Mouse (Mus musculus) forebrain, embryonic 14.5 days (tissue): ENCODE measurements at regions not wholly inside any gene's neighbourhood (a gene's known extent, or its start where the extent isn't known, plus 50 kb on each side); places are given as distances from the start of the nearest gene placed in this dataset.
"Not testable (repeated sequence)": the region's sequence is repeated elsewhere in the genome, so short reads cannot be mapped to it uniquely, and the experiment has no call there.

ENCODE experiments used
- ATAC-seq: fragments of 200-750 bp; cut with Nextera tagmentation; 2 replicates; pipeline ENCODE4 v1.8.0; 2017; ENCODE audit warnings: mild to moderate bottlenecking, moderate library complexity
- DNase-seq: peaks from one replicate; pipeline ENCODE4 v3.0.0-alpha.2; 2015; ENCODE audit warnings: low spot score
- H3K27ac ChIP-seq: fragments of 300-500 bp; sonication (generic); 2 replicates; pipeline ENCODE4 v1.5.1; 2014; ENCODE audit warnings: low read depth, mild to moderate bottlenecking, control low read depth, low read length, moderate library complexity
- H3K27me3 ChIP-seq: fragments of 300-500 bp; sonication (generic); replicated peaks from 2 replicates; pipeline ENCODE4 v1.6.1; 2014; ENCODE audit warnings: low read length, control low read depth, mixed read lengths; ENCODE audit not compliant: control insufficient read depth, insufficient read depth
- H3K36me3 ChIP-seq: fragments of 300-500 bp; sonication (generic); 2 replicates; pipeline ENCODE4 v1.6.1; 2014; ENCODE audit warnings: low read length, control low read depth; ENCODE audit not compliant: control insufficient read depth, insufficient read depth
- H3K4me1 ChIP-seq: fragments of 300-500 bp; sonication (generic); 2 replicates; pipeline ENCODE4 v1.6.1; 2014; ENCODE audit warnings: antibody characterized with exemption, low read length, control low read depth; ENCODE audit not compliant: control insufficient read depth, insufficient read depth
- H3K4me2 ChIP-seq: fragments of 300-500 bp; sonication (generic); 2 replicates; pipeline ENCODE4 v1.6.1; 2014; ENCODE audit warnings: mild to moderate bottlenecking, control low read depth, low read length
- H3K4me3 ChIP-seq: fragments of 300-500 bp; sonication (generic); 2 replicates; pipeline ENCODE4 v1.5.1; 2014; ENCODE audit warnings: low read depth, low read length, control low read depth
- H3K9ac ChIP-seq: fragments of 300-500 bp; sonication (generic); 2 replicates; pipeline ENCODE4 v1.6.1; 2014; ENCODE audit warnings: mild to moderate bottlenecking, low read length, control low read depth, moderate library complexity
- H3K9me3 ChIP-seq: fragments of 300-500 bp; sonication (generic); replicated peaks from 2 replicates; pipeline ENCODE4 v1.6.1; 2016; ENCODE audit warnings: low read length, control low read depth, mixed read lengths; ENCODE audit not compliant: control insufficient read depth
- WGBS: fragments of 180-500 bp; shearing (Covaris S2); extraction: QIAGEN DNeasy Blood & Tissue Kit; methylation state at CpG from one replicate; pipeline ENCODE4 v1.1.7; 2014; 5-methylcytosine and 5-hydroxymethylcytosine counted together

- peak; percentile 0 for DNase-seq
- Histone ChIP-seq H3K27ac (no peak overlapping the region), H3K4me3 (no peak overlapping the region), H3K36me3 (no peaks in the 10 kb centered on the region), H3K9me3 (no peaks in the 10 kb centered on the region), H3K4me2 (no peak overlapping the region), H3K4me1 (no peaks in the 10 kb centered on the region), H3K27me3 (no peaks in the 10 kb centered on the region), H3K9ac (no peak overlapping the region)
- ATAC-seq = no peak
Observed at GRCm38 (mm10) chr5:18579518-18579917, 219.4 kb upstream of the Gnai1 start.

GRCm38 (mm10) chr5:18565176-18565920 lies 205.2 kb upstream of the Gnai1 start:
- H3K36me3 ChIP-seq, H3K9ac ChIP-seq, H3K27me3 ChIP-seq, H3K27ac ChIP-seq, H3K9me3 ChIP-seq, H3K4me3 ChIP-seq, H3K4me1 ChIP-seq, H3K4me2 ChIP-seq, ATAC-seq, DNase-seq: not testable (repeated sequence)
- WGBS = 62% methylated on average over 4 of the region's 4 CpGs

GRCm38 (mm10) chr5:18564246-18564645 lies 204.1 kb upstream of the Gnai1 start:
- no peaks in the 10 kb centered on the region for H3K4me1 ChIP-seq
- H3K9me3 ChIP-seq = no peaks in the 10 kb centered on the region
- DNase-seq (no peak), ATAC-seq (no peak)
- no peak overlapping the region for H3K27ac ChIP-seq
- H3K36me3 ChIP-seq = no peaks in the 10 kb centered on the region
- no peaks in the 10 kb centered on the region for H3K27me3 ChIP-seq
- H3K4me3 ChIP-seq = no peak overlapping the region
- H3K9ac ChIP-seq = no peak overlapping the region
- H3K4me2 ChIP-seq = no peak overlapping the region

GRCm38 (mm10) chr5:18563073-18563472 lies 202.9 kb upstream of the Gnai1 start:
- Histone ChIP-seq H3K4me3 (no peak overlapping the region), H3K27ac (no peak overlapping the region), H3K27me3 (no peaks in the 10 kb centered on the region), H3K4me2 (no peak overlapping the region), H3K9ac (no peak overlapping the region), H3K36me3 (no peaks in the 10 kb centered on the region), H3K4me1 (no peaks in the 10 kb centered on the region), H3K9me3 (no peaks in the 10 kb centered on the region)
- ATAC-seq = no peak
- 95% methylated on average over 8 of the region's 8 CpGs for WGBS
- DNase-seq = no peak

GRCm38 (mm10) chr5:18561911-18562310 lies 201.8 kb upstream of the Gnai1 start:
- Histone ChIP-seq H3K27ac (no peak overlapping the region), H3K36me3 (no peaks in the 10 kb centered on the region), H3K4me1 (no peaks in the 10 kb centered on the region), H3K4me3 (no peak overlapping the region), H3K4me2 (no peak overlapping the region), H3K9ac (no peak overlapping the region), H3K27me3 (no peaks in the 10 kb centered on the region), H3K9me3 (no peaks in the 10 kb centered on the region)
- ATAC-seq (no peak), DNase-seq (no peak)
- WGBS = 60% methylated on average over 2 of the region's 2 CpGs

GRCm38 (mm10) chr5:18554377-18554776 lies 194.2 kb upstream of the Gnai1 start:
- not testable (repeated sequence) for H3K4me3 ChIP-seq, H3K36me3 ChIP-seq, DNase-seq, H3K4me2 ChIP-seq, H3K9me3 ChIP-seq, H3K27me3 ChIP-seq, H3K4me1 ChIP-seq, ATAC-seq, H3K9ac ChIP-seq, H3K27ac ChIP-seq
- WGBS = 94% methylated on average over 8 of the region's 8 CpGs
